Mouse (Mus musculus): ENCODE measurements at regions not wholly inside any gene's neighbourhood (a gene's known extent, or its start where the extent isn't known, plus 50 kb on each side); places are given as distances from the start of the nearest gene placed in this dataset.

DNA sequence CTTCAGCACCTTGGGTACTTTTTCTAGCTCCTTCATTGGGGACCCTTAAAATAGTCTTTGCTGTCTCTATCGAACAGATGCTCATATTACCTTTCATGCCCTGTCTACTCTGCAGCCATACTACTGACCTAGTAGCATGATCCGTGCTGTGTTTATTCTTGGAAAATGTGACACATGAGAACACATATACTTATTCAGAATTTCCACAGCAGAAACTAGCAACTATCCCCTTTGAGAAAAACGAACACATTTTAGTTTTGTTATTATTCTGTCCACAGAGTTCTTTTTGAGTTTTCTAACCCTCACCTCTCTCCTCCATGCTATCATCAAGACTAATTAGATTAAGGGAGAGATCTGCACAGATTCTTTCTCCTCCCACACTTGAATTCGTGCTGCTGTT lies 341.6 kb upstream of the Actbl2 start:
- TF ChIP-seq HCFC1 (IDR thresholded peaks at IDR 0.05; ENCODE audit: borderline replicate concordance, insufficient read depth, low read length), result no peak
- no peak for TF ChIP-seq MAFK (IDR thresholded peaks at IDR 0.05; ENCODE audit: insufficient read depth, low read depth, low read length)
- TF ChIP-seq CHD2 (IDR thresholded peaks at IDR 0.05; ENCODE audit: low read depth, low read length), result no peak
- no peak for TF ChIP-seq ZC3H11A (IDR thresholded peaks at IDR 0.05; ENCODE audit: borderline replicate concordance, low read depth, low read length)
- no peak for TF ChIP-seq ZNF384 (IDR thresholded peaks at IDR 0.05; ENCODE audit: low read depth, low read length)

Measured in ES-E14 (cell line).